Mouse (Mus musculus) ovary, postnatal 14 days (tissue): ENCODE results near the gene Usp33.
A peak's percentile ranks its signal among the peaks of the same experiment; 100 is the strongest.

Source experiments
- DNase-seq: peaks from one replicate; pipeline ENCODE4 v3.0.0; 2022; ENCODE audit warnings: low spot score

The Usp33 gene

GRCm38 (mm10) chr3:152401964-152402670 is 55.8 kb downstream of the Usp33 start:
- DNase-seq: peak; percentile 7

GRCm38 (mm10) chr3:152402671-152403066 is 56.4 kb downstream of the Usp33 start:
- DNase-seq: no peak

GRCm38 (mm10) chr3:152403827-152404226 is 57.5 kb downstream of the Usp33 start:
- no peak for DNase-seq

- DNase-seq: no peak
These were observed 59.1 kb downstream of the Usp33 start for GRCm38 (mm10) chr3:152405420-152405819.

GRCm38 (mm10) chr3:152405978-152406640 is 59.8 kb downstream of the Usp33 start:
- no peak for DNase-seq

GRCm38 (mm10) chr3:152410980-152411551 is 64.8 kb downstream of the Usp33 start:
- no peak for DNase-seq

- no peak for DNase-seq
These were observed 66.1 kb downstream of the Usp33 start for GRCm38 (mm10) chr3:152412362-152412761.

GRCm38 (mm10) chr3:152428925-152429324 is 82.6 kb downstream of the Usp33 start:
- no peak for DNase-seq

GRCm38 (mm10) chr3:152432677-152433076 is 86.4 kb downstream of the Usp33 start:
- no peak for DNase-seq

- no peak for DNase-seq
These were observed 89.3 kb downstream of the Usp33 start for GRCm38 (mm10) chr3:152435590-152435989.

- no peak for DNase-seq
These were observed 91.8 kb downstream of the Usp33 start for GRCm38 (mm10) chr3:152438068-152438467.

- no peak for DNase-seq
These were observed 96.5 kb downstream of the Usp33 start for GRCm38 (mm10) chr3:152442795-152443194.
